Mouse (Mus musculus): Measurements from ENCODE around the gene C1qtnf5. TPM values are rescaled to one million over a fixed set of nuclear protein-coding genes. Genes with fewer than 3 reads are reported as not detected.

Gene C1qtnf5
- polyA plus RNA-seq, 1 experiment from 2014 or later = 4.8 TPM

- ATAC-seq (ENCODE audit: low read depth) (no peak), DNase-seq (ENCODE audit: low spot score) (no peak)
- H3K36me3 ChIP-seq (ENCODE audit: control insufficient read depth, insufficient read depth, low read length) = no peaks in the 10 kb centered on the region
- H3K4me3 ChIP-seq (ENCODE audit: low read depth, low read length) = no peak overlapping the region
- no peaks in the 10 kb centered on the region for H3K9me3 ChIP-seq (ENCODE audit: control insufficient read depth, low read length)
- H3K9ac ChIP-seq (ENCODE audit: low read depth, low read length) = no peak overlapping the region
- no peaks in the 10 kb centered on the region; the same call in 1 of the 2 replicates for H3K27me3 ChIP-seq (replicated peaks; ENCODE audit: control insufficient read depth, insufficient read depth, low read length)
- H3K4me2 ChIP-seq (ENCODE audit: low read depth, low read length) = no peak overlapping the region
- 60% methylated on average over 3 of the region's 3 CpGs for WGBS
- H3K4me1 ChIP-seq (ENCODE audit: control insufficient read depth, insufficient read depth, low read length) = peaks cover 19% of the 10 kb centered on the region; the same call in 1 of the 2 replicates
- no peak overlapping the region for H3K27ac ChIP-seq (replicated peaks; ENCODE audit: low read depth, low read length)
Observed at GRCm38 (mm10) chr9:44127351-44127801, 20.3 kb downstream of the C1qtnf5 start.

- H3K4me3 ChIP-seq (ENCODE audit: low read depth, low read length) = peak overlapping the region; percentile 36
- no peaks in the 10 kb centered on the region for H3K36me3 ChIP-seq (ENCODE audit: control insufficient read depth, insufficient read depth, low read length)
- no peaks in the 10 kb centered on the region for H3K9me3 ChIP-seq (ENCODE audit: control insufficient read depth, low read length)
- peak overlapping the region; percentile 63 for H3K9ac ChIP-seq (ENCODE audit: low read depth, low read length)
- peak overlapping the region; percentile 71 for H3K4me2 ChIP-seq (ENCODE audit: low read depth, low read length)
- H3K27me3 ChIP-seq (replicated peaks; ENCODE audit: control insufficient read depth, insufficient read depth, low read length) = peaks cover 8% of the 10 kb centered on the region; the same call in 1 of the 2 replicates
- DNase-seq (ENCODE audit: low spot score) = no peak
- peak overlapping the region; percentile 66 for H3K27ac ChIP-seq (replicated peaks; ENCODE audit: low read depth, low read length)
- WGBS = 7% methylated on average over 6 of the region's 9 CpGs
- peaks cover 31% of the 10 kb centered on the region; the same call in 1 of the 2 replicates for H3K4me1 ChIP-seq (ENCODE audit: control insufficient read depth, insufficient read depth, low read length)
- no peak for ATAC-seq (ENCODE audit: low read depth)
Observed at GRCm38 (mm10) chr9:44129633-44130032, 22.6 kb downstream of the C1qtnf5 start.

- peaks cover 31% of the 10 kb centered on the region; the same call in 1 of the 2 replicates for H3K4me1 ChIP-seq (ENCODE audit: control insufficient read depth, insufficient read depth, low read length)
- peak; percentile 86 for DNase-seq (ENCODE audit: low spot score)
- H3K9ac ChIP-seq (ENCODE audit: low read depth, low read length) = peak overlapping the region; percentile 63
- peak overlapping the region; percentile 71 for H3K4me2 ChIP-seq (ENCODE audit: low read depth, low read length)
- peaks cover 8% of the 10 kb centered on the region; the same call in 1 of the 2 replicates for H3K27me3 ChIP-seq (replicated peaks; ENCODE audit: control insufficient read depth, insufficient read depth, low read length)
- peak; percentile 42 for ATAC-seq (ENCODE audit: low read depth)
- H3K9me3 ChIP-seq (ENCODE audit: control insufficient read depth, low read length) = no peaks in the 10 kb centered on the region
- peak overlapping the region; percentile 36 for H3K4me3 ChIP-seq (ENCODE audit: low read depth, low read length)
- no peaks in the 10 kb centered on the region for H3K36me3 ChIP-seq (ENCODE audit: control insufficient read depth, insufficient read depth, low read length)
- H3K27ac ChIP-seq (replicated peaks; ENCODE audit: low read depth, low read length) = peak overlapping the region; percentile 66
- under 1% methylated on average over 26 of the region's 27 CpGs for WGBS
Observed at GRCm38 (mm10) chr9:44130034-44130433, 23.0 kb downstream of the C1qtnf5 start.

- peaks cover 34% of the 10 kb centered on the region; the same call in 1 of the 2 replicates for H3K4me1 ChIP-seq (ENCODE audit: control insufficient read depth, insufficient read depth, low read length)
- WGBS = 11% methylated on average over 18 of the region's 19 CpGs
Observed at GRCm38 (mm10) chr9:44130581-44131275, 23.7 kb downstream of the C1qtnf5 start.

GRCm38 (mm10) chr9:44131276-44131590 is 24.2 kb downstream of the C1qtnf5 start:
- H3K9me3 ChIP-seq (ENCODE audit: control insufficient read depth, low read length) = no peaks in the 10 kb centered on the region
- H3K9ac ChIP-seq (ENCODE audit: low read depth, low read length) = no peak overlapping the region
- H3K4me1 ChIP-seq (ENCODE audit: control insufficient read depth, insufficient read depth, low read length) = peaks cover 32% of the 10 kb centered on the region; the same call in 1 of the 2 replicates
- WGBS = 38% methylated on average over 7 of the region's 7 CpGs
- peaks cover 8% of the 10 kb centered on the region; the same call in 1 of the 2 replicates for H3K27me3 ChIP-seq (replicated peaks; ENCODE audit: control insufficient read depth, insufficient read depth, low read length)
- peak overlapping the region; percentile 24; the same call in 1 of the 2 replicates for H3K27ac ChIP-seq (replicated peaks; ENCODE audit: low read depth, low read length)
- no peak for DNase-seq (ENCODE audit: low spot score)
- no peak overlapping the region for H3K4me3 ChIP-seq (ENCODE audit: low read depth, low read length)
- H3K36me3 ChIP-seq (ENCODE audit: control insufficient read depth, insufficient read depth, low read length) = no peaks in the 10 kb centered on the region
- no peak for ATAC-seq (ENCODE audit: low read depth)
- H3K4me2 ChIP-seq (ENCODE audit: low read depth, low read length) = peak overlapping the region; percentile 71; the same call in 1 of the 2 replicates

More at GRCm38 (mm10) chr9:44130581-44131275, 23.7 kb downstream of the C1qtnf5 start:
- peak overlapping the region; percentile 36 for H3K4me3 ChIP-seq (ENCODE audit: low read depth, low read length)
- no peaks in the 10 kb centered on the region for H3K36me3 ChIP-seq (ENCODE audit: control insufficient read depth, insufficient read depth, low read length)
- no peaks in the 10 kb centered on the region for H3K9me3 ChIP-seq (ENCODE audit: control insufficient read depth, low read length)
- peak; percentile 60 for DNase-seq (ENCODE audit: low spot score)
- H3K27ac ChIP-seq (replicated peaks; ENCODE audit: low read depth, low read length) = peak overlapping the region; percentile 35; the same call in 1 of the 2 replicates
- H3K27me3 ChIP-seq (replicated peaks; ENCODE audit: control insufficient read depth, insufficient read depth, low read length) = peaks cover 8% of the 10 kb centered on the region; the same call in 1 of the 2 replicates
- H3K4me2 ChIP-seq (ENCODE audit: low read depth, low read length) = peak overlapping the region; percentile 71
- 0 out of 2 replicates have a peak overlapping the region, but pooled peaks have one; percentile 63 for H3K9ac ChIP-seq (ENCODE audit: low read depth, low read length)
- ATAC-seq (ENCODE audit: low read depth) = peak; percentile 23; the same call in 1 of the 2 replicates

GRCm38 (mm10) chr9:44132200-44132599 is 25.2 kb downstream of the C1qtnf5 start:
- WGBS = 61% methylated on average over 5 of the region's 5 CpGs
- Histone ChIP-seq H3K27me3 (replicated peaks; ENCODE audit: control insufficient read depth, insufficient read depth, low read length) (peaks cover 8% of the 10 kb centered on the region; the same call in 1 of the 2 replicates), H3K4me3 (ENCODE audit: low read depth, low read length) (no peak overlapping the region), H3K27ac (replicated peaks; ENCODE audit: low read depth, low read length) (no peak overlapping the region), H3K9me3 (ENCODE audit: control insufficient read depth, low read length) (no peaks in the 10 kb centered on the region), H3K4me2 (ENCODE audit: low read depth, low read length) (no peak overlapping the region), H3K4me1 (ENCODE audit: control insufficient read depth, insufficient read depth, low read length) (peaks cover 29% of the 10 kb centered on the region; the same call in 1 of the 2 replicates), H3K36me3 (ENCODE audit: control insufficient read depth, insufficient read depth, low read length) (no peaks in the 10 kb centered on the region), H3K9ac (ENCODE audit: low read depth, low read length) (no peak overlapping the region)
- ATAC-seq (ENCODE audit: low read depth) (no peak), DNase-seq (ENCODE audit: low spot score) (no peak)

GRCm38 (mm10) chr9:44133287-44133686 is 26.2 kb downstream of the C1qtnf5 start:
- H3K9me3 ChIP-seq (ENCODE audit: control insufficient read depth, low read length) = no peaks in the 10 kb centered on the region
- peak overlapping the region; percentile 68 for H3K4me3 ChIP-seq (ENCODE audit: low read depth, low read length)
- H3K27me3 ChIP-seq (replicated peaks; ENCODE audit: control insufficient read depth, insufficient read depth, low read length) = peaks cover 8% of the 10 kb centered on the region; the same call in 1 of the 2 replicates
- H3K4me2 ChIP-seq (ENCODE audit: low read depth, low read length) = peak overlapping the region; percentile 90
- no peak for ATAC-seq (ENCODE audit: low read depth)
- 7% methylated on average over 2 of the region's 2 CpGs for WGBS
- H3K9ac ChIP-seq (ENCODE audit: low read depth, low read length) = peak overlapping the region; percentile 73
- DNase-seq (ENCODE audit: low spot score) = no peak
- H3K27ac ChIP-seq (replicated peaks; ENCODE audit: low read depth, low read length) = peak overlapping the region; percentile 74; the same call in 1 of the 2 replicates
- peaks cover 29% of the 10 kb centered on the region; the same call in 1 of the 2 replicates for H3K4me1 ChIP-seq (ENCODE audit: control insufficient read depth, insufficient read depth, low read length)
- H3K36me3 ChIP-seq (ENCODE audit: control insufficient read depth, insufficient read depth, low read length) = peaks cover 6% of the 10 kb centered on the region; the same call in 1 of the 2 replicates

- H3K27me3 ChIP-seq (replicated peaks; ENCODE audit: control insufficient read depth, insufficient read depth, low read length) = peaks cover 8% of the 10 kb centered on the region; the same call in 1 of the 2 replicates
Observed at GRCm38 (mm10) chr9:44134101-44134850, 27.2 kb downstream of the C1qtnf5 start, which contains the start of gene Mcam. TSS of gene Mcam (plus strand) at chr9:44134469.

More at GRCm38 (mm10) chr9:44134101-44134850, 27.2 kb downstream of the C1qtnf5 start, which contains the start of gene Mcam:
- WGBS = 4% methylated on average over 12 of the region's 55 CpGs
- DNase-seq (ENCODE audit: low spot score) = peak; percentile 79
- Histone ChIP-seq H3K27ac (replicated peaks; ENCODE audit: low read depth, low read length) (peak within 1 kb of the TSS; percentile 74), H3K9ac (ENCODE audit: low read depth, low read length) (peak within 1 kb of the TSS; percentile 73), H3K4me2 (ENCODE audit: low read depth, low read length) (peak within 1 kb of the TSS; percentile 90), H3K36me3 (ENCODE audit: control insufficient read depth, insufficient read depth, low read length) (peaks cover 15% of the 10 kb centered on the region; the same call in 1 of the 2 replicates), H3K4me1 (ENCODE audit: control insufficient read depth, insufficient read depth, low read length) (peaks cover 29% of the 10 kb centered on the region; the same call in 1 of the 2 replicates), H3K4me3 (ENCODE audit: low read depth, low read length) (peak within 1 kb of the TSS; percentile 68), H3K9me3 (ENCODE audit: control insufficient read depth, low read length) (no peaks in the 10 kb centered on the region)
- ATAC-seq (ENCODE audit: low read depth) = peak; percentile 41
